Mouse (Mus musculus): Measurements from ENCODE around the gene Gm21854.
"Not testable (repeated sequence)": the region's sequence is repeated elsewhere in the genome, so short reads cannot be mapped to it uniquely, and the experiment has no call there.

Gene Gm21854

GRCm38 (mm10) chrY:5656686-5657085, at the start of gene Gm21854:
Gene Gm21854 (plus strand): TSS chrY:5656986.
- DNase-seq, result not testable (repeated sequence)
